Mouse (Mus musculus): ENCODE results near the gene Gnaq. TPM values are rescaled to one million over a fixed set of nuclear protein-coding genes. Genes with fewer than 3 reads are reported as not detected.

The Gnaq gene
- polyA plus RNA-seq, 1 experiment from 2014 or later, result 60.5 TPM

- Histone ChIP-seq H3K27ac (no peak overlapping the region), H3K79me2 (ENCODE audit: inconsistent target) (peaks cover 99% of the 10 kb centered on the region), H3K36me3 (ENCODE audit: inconsistent target) (no peaks in the 10 kb centered on the region), H3K4me3 (ENCODE audit: inconsistent target) (no peak overlapping the region)
- 78% methylated on average over 1 of the region's 1 CpGs for WGBS (ENCODE audit: missing documents)
These were observed 138.4 kb downstream of the Gnaq start for GRCm38 (mm10) chr19:16271002-16271401.

- 87% methylated on average over 4 of the region's 4 CpGs for WGBS (ENCODE audit: missing documents)
- no peaks in the 10 kb centered on the region for H3K36me3 ChIP-seq (ENCODE audit: inconsistent target)
- H3K27ac ChIP-seq, result no peak overlapping the region
- H3K4me3 ChIP-seq (ENCODE audit: inconsistent target), result no peak overlapping the region
- H3K79me2 ChIP-seq (ENCODE audit: inconsistent target), result peaks cover 100% of the 10 kb centered on the region
These were observed 140.4 kb downstream of the Gnaq start for GRCm38 (mm10) chr19:16273021-16273420.

- 91% methylated on average over 4 of the region's 4 CpGs for WGBS (ENCODE audit: missing documents)
- Histone ChIP-seq H3K36me3 (ENCODE audit: inconsistent target) (peaks cover 5% of the 10 kb centered on the region; the same call in 1 of the 2 replicates), H3K4me3 (ENCODE audit: inconsistent target) (no peak overlapping the region)
These were observed 147.6 kb downstream of the Gnaq start for GRCm38 (mm10) chr19:16280231-16280630.

GRCm38 (mm10) chr19:16285051-16286028 lies 152.7 kb downstream of the Gnaq start:
- H3K4me3 ChIP-seq (ENCODE audit: inconsistent target), result no peak overlapping the region
- no peaks in the 10 kb centered on the region for H3K36me3 ChIP-seq (ENCODE audit: inconsistent target)
- H3K79me2 ChIP-seq (ENCODE audit: inconsistent target), result peaks cover 97% of the 10 kb centered on the region
- H3K27ac ChIP-seq, result no peak overlapping the region
- 96% methylated on average over 11 of the region's 11 CpGs for WGBS (ENCODE audit: missing documents)

More at GRCm38 (mm10) chr19:16280231-16280630, 147.6 kb downstream of the Gnaq start:
- Histone ChIP-seq H3K79me2 (ENCODE audit: inconsistent target) (peaks cover 97% of the 10 kb centered on the region), H3K27ac (no peak overlapping the region)

DNA sequence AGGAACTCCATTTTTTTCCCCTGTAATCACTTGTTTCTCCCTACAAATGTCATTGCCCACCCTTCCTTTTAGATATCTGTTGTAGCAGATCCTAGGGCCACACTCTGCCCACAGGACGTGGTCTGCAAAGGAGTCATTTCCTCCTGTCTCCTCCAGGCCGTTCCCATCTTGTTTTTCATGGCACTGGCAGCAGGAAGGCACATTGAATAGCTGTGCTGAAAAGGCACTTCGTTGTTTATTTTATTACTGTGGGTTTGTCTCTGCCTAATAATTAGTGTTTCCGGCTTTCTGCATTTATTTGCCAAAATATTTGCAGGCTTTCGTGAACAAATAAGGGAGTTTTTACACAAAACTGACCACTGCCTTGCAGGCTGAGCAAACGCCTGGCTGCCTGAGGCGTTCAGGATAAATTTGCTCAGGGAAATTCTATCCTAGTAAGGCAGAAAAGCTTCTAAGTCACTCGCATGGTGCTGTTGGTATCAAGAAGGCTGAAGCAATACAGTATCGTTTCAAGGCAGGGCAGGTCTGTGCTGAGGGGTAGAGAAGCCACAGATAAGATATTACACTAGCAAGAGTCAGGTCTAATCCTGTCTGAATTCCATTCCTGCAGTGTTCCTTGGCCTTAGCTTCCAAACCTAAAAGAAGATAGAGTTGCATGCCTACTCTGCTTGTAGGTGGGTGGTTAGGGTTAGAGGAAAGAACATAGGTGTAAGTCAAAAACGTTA lies 154.0 kb downstream of the Gnaq start:
- H3K36me3 ChIP-seq (ENCODE audit: inconsistent target), result no peaks in the 10 kb centered on the region
- H3K4me3 ChIP-seq (ENCODE audit: inconsistent target), result no peak overlapping the region
- no peak overlapping the region for H3K27ac ChIP-seq
- 76% methylated on average over 10 of the region's 10 CpGs for WGBS (ENCODE audit: missing documents)
- H3K79me2 ChIP-seq (ENCODE audit: inconsistent target), result peaks cover 97% of the 10 kb centered on the region

DNA sequence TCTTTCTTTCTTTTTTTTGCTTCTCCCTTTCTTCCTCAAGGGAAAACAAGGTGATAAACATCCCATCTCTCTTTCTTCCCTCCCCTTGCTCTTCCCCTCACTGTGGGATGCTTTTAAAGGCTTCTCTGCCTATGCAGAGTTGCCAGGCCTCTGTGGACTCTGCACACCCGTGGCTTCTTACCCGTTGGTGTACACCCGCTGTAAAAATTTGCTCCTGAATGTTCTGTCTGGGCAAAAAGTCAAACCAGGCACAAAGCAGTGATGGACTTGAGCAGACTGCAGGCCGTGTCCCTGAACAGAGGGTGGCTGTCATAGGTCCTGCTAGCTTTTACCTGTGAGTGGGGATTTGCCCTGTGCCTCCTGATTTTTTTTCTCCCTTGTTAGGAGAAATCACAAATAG lies 154.7 kb downstream of the Gnaq start:
- no peak overlapping the region for H3K27ac ChIP-seq
- H3K4me3 ChIP-seq (ENCODE audit: inconsistent target), result no peak overlapping the region
- peaks cover 97% of the 10 kb centered on the region for H3K79me2 ChIP-seq (ENCODE audit: inconsistent target)
- no peaks in the 10 kb centered on the region for H3K36me3 ChIP-seq (ENCODE audit: inconsistent target)
- WGBS (ENCODE audit: missing documents), result 78% methylated on average over 4 of the region's 4 CpGs

DNA sequence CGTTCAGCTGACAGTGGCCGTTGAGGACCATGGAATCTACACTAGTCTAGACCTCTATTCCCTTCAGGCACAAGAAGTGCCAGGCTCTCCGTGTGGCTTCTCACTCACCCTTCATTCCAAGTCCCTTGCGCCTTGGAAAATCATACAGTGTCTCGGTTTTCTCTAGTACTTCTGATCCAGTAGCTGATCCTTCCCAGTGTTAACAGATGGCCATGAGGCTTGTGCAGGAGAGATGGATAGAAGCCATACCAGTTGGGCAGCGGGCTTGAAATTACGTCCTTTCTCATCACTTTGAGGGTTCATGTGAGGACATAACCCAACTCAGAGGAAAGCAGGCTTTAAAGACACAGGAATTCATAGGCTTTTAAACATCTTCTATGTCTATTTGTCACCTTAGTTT lies 155.3 kb downstream of the Gnaq start:
- Histone ChIP-seq H3K27ac (no peak overlapping the region), H3K4me3 (ENCODE audit: inconsistent target) (no peak overlapping the region), H3K36me3 (ENCODE audit: inconsistent target) (no peaks in the 10 kb centered on the region), H3K79me2 (ENCODE audit: inconsistent target) (peaks cover 100% of the 10 kb centered on the region)
- WGBS (ENCODE audit: missing documents), result 95% methylated on average over 7 of the region's 7 CpGs

DNA sequence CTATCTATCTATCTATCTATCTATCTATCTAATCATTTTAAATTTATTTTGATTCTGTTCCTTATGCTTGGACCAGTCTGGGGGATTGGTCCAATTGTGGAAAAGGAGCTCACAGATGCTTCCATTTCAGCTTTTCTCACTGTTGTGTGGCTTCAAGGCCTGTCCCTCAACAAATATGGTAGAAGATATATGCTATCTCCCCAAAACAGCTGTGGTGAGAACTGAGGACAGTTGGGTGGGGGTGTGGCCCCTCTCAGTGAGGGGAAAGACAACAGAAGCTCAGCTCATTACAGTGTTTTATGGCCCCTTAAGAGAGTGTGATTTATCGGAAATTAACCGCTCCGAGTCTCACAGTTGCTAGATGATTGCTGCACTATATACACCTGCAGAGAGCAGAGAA lies 158.5 kb downstream of the Gnaq start:
- no peak overlapping the region for H3K4me3 ChIP-seq (ENCODE audit: inconsistent target)
- 97% methylated on average over 3 of the region's 3 CpGs for whole genome bisulfite sequencing (ENCODE audit: missing documents)
- H3K36me3 ChIP-seq (ENCODE audit: inconsistent target), result no peaks in the 10 kb centered on the region
- H3K27ac ChIP-seq, result no peak overlapping the region
- peaks cover 100% of the 10 kb centered on the region for H3K79me2 ChIP-seq (ENCODE audit: inconsistent target)

- no peak overlapping the region for H3K27ac ChIP-seq
- peaks cover 100% of the 10 kb centered on the region for H3K79me2 ChIP-seq (ENCODE audit: inconsistent target)
- no peaks in the 10 kb centered on the region for H3K36me3 ChIP-seq (ENCODE audit: inconsistent target)
- H3K4me3 ChIP-seq (ENCODE audit: inconsistent target), result no peak overlapping the region
- 96% methylated on average over 2 of the region's 2 CpGs for WGBS (ENCODE audit: missing documents)
These were observed 159.5 kb downstream of the Gnaq start for GRCm38 (mm10) chr19:16292056-16292608.

DNA sequence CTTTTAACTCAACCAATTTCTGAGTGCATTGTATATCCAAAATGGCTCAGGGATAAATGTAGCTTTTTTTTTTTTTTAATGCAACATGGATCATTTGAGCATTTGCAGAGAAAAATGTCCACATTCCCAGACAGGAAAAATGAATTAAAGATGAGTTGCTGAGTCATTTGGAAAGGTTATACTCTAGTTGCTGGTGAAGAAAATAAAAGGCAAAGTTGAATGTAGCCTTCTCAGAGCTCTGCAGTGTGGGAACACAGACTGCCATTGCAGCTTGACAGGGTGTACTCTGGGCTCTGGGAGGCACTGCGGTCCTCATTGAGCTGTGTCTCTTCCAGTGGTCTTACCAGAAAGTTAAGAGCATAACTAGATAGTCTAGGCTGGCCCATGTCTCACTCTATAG lies 160.3 kb downstream of the Gnaq start:
- 100% methylated on average over 1 of the region's 1 CpGs for WGBS (ENCODE audit: missing documents)
- Histone ChIP-seq H3K4me3 (ENCODE audit: inconsistent target) (no peak overlapping the region), H3K27ac (no peak overlapping the region), H3K36me3 (ENCODE audit: inconsistent target) (no peaks in the 10 kb centered on the region), H3K79me2 (ENCODE audit: inconsistent target) (peaks cover 100% of the 10 kb centered on the region)

DNA sequence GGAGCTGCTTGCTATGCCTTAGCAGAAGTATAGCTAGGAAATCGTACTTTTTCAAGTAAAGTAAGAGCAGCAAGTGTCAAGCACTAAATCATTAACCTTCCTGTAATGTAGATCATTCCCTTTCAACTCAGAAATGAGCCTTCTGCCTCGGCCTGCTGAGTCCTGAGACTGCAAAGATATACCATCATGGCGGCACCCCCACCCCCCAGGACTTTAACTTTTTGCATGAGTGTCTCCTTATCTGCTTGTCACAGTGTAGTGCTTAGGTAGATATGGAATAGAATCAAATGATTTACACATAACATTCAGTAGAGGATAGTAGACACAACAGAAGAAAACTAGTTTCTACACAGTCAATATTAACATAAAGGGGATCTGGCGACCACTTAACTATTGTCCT lies 167.8 kb downstream of the Gnaq start:
- 97% methylated on average over 4 of the region's 4 CpGs for WGBS (ENCODE audit: missing documents)
- H3K4me3 ChIP-seq (ENCODE audit: inconsistent target), result no peak overlapping the region
- peaks cover 100% of the 10 kb centered on the region for H3K79me2 ChIP-seq (ENCODE audit: inconsistent target)
- H3K27ac ChIP-seq, result no peak overlapping the region
- no peaks in the 10 kb centered on the region for H3K36me3 ChIP-seq (ENCODE audit: inconsistent target)

DNA sequence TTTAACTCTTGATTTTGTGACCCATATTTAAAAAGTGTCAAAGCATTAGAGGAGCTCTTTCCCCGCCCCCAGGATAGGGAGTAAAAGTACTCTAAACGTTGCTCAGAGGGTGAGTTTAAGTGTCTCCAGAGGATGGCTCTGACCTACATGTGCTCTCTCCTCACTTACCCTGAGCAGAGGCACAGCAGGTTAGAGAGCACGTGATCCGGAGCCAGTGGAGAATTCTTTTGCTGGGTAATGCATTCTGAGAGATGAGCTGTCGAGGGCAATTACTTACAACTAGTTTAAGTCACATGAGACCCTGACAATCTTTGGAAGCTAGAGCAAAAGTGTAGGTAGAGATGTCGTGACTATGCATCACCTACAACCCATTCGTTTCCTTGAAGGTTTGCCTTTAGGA lies 168.7 kb downstream of the Gnaq start:
- Histone ChIP-seq H3K4me3 (ENCODE audit: inconsistent target) (no peak overlapping the region), H3K79me2 (ENCODE audit: inconsistent target) (peaks cover 100% of the 10 kb centered on the region), H3K36me3 (ENCODE audit: inconsistent target) (no peaks in the 10 kb centered on the region), H3K27ac (no peak overlapping the region)
- 85% methylated on average over 5 of the region's 7 CpGs for WGBS (ENCODE audit: missing documents)

- Histone ChIP-seq H3K36me3 (ENCODE audit: inconsistent target) (no peaks in the 10 kb centered on the region), H3K4me3 (ENCODE audit: inconsistent target) (no peak overlapping the region), H3K27ac (no peak overlapping the region), H3K79me2 (ENCODE audit: inconsistent target) (peaks cover 100% of the 10 kb centered on the region)
These were observed 176.4 kb downstream of the Gnaq start for GRCm38 (mm10) chr19:16309031-16309430.

- 97% methylated on average over 4 of the region's 4 CpGs for WGBS (ENCODE audit: missing documents)
- H3K36me3 ChIP-seq (ENCODE audit: inconsistent target), result no peaks in the 10 kb centered on the region
- peaks cover 99% of the 10 kb centered on the region for H3K79me2 ChIP-seq (ENCODE audit: inconsistent target)
- no peak overlapping the region for H3K27ac ChIP-seq
- no peak overlapping the region for H3K4me3 ChIP-seq (ENCODE audit: inconsistent target)
These were observed 181.7 kb downstream of the Gnaq start for GRCm38 (mm10) chr19:16314295-16314821.
